Comparison of ENCODE assay signal across 37 mouse cellular contexts in the genomic region with DNA sequence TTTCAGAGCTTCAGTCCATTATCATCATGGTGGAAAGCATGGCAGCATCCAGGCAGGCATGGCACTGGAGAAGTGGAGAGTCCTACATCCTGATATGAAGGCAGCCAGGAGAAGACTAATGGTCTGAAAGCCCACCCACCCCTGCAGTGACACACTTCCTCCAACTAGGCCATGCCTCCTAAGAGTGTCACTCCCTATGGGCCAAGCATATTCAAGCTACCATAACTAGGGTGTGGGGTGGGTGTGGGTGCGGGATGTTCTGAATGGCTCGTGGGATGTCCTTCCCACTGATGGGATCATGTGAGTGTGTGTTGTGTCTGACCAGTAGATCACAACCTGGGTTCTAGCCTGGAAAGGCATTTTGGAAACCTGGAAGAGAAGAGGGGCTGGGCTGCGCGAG. TPM values are rescaled to one million over a fixed set of nuclear protein-coding genes. Genes with fewer than 3 reads are reported as not detected.
A peak's percentile ranks its signal among the peaks of the same experiment; 100 is the strongest.
DNase-seq lines count a peak whose midpoint lies in the region; ATAC-seq and TF ChIP-seq lines count a peak whose summit lies in the region.
"Had no signal": no experiment of that assay in that cellular context is flagged by ENCODE, and none has a peak within 500 bp of the region (broad histone marks: within the 10 kb centered on the region; RNA-seq: fewer than 3 reads in every experiment).

No protein-coding gene starts in this region.

- H3K27ac ChIP-seq in testis, adult 2 months (ENCODE audit: control insufficient read depth, insufficient read depth, low read depth, low read length): peak overlapping the region; percentile 52; the same call in 1 of the 2 replicates
- H3K27ac ChIP-seq in liver, embryonic 13.5 days: peak overlapping the region; percentile 63
- H3K27ac ChIP-seq in midbrain, embryonic 14.5 days (replicated peaks; ENCODE audit: low read depth, low read length): no peak overlapping the region
- H3K27ac ChIP-seq in hindbrain, embryonic 13.5 days: no peak overlapping the region
- H3K27ac ChIP-seq: forebrain, embryonic 10.5 days; forebrain, embryonic 15.5 days; limb, embryonic 10.5 days; limb, embryonic 15.5 days; lung, embryonic 15.5 days; midbrain, embryonic 10.5 days; neural tube, embryonic 12.5 days; stomach, embryonic 15.5 days had no signal

- H3K4me2 ChIP-seq in liver, embryonic 13.5 days: peak overlapping the region; percentile 54
- H3K4me2 ChIP-seq in midbrain, embryonic 14.5 days (ENCODE audit: low read length): no peak overlapping the region
- H3K4me2 ChIP-seq in hindbrain, embryonic 13.5 days: no peak overlapping the region
- H3K4me2 ChIP-seq: forebrain, embryonic 15.5 days; heart, embryonic 11.5 days; limb, embryonic 15.5 days; lung, embryonic 15.5 days; neural tube, embryonic 12.5 days; stomach, embryonic 15.5 days had no signal

- no peak for ATAC-seq in erythroblast, adult 5-6 weeks (replicated peaks; ENCODE audit: low FRiP score, poor library complexity, severe bottlenecking)
- ATAC-seq in liver, embryonic 13.5 days (ENCODE audit: low read depth): no peak
- ATAC-seq in midbrain, embryonic 14.5 days (ENCODE audit: low FRiP score, low TSS enrichment): no peak
- no peak for ATAC-seq in hindbrain, embryonic 13.5 days (ENCODE audit: low FRiP score)
- ATAC-seq: forebrain, embryonic 15.5 days; hindbrain, embryonic 16.5 days; midbrain, embryonic 16.5 days had no signal

- no peak overlapping the region for H3K9ac ChIP-seq in liver, embryonic 13.5 days
- no peak overlapping the region for H3K9ac ChIP-seq in midbrain, embryonic 14.5 days (replicated peaks; ENCODE audit: low read length)
- H3K9ac ChIP-seq in hindbrain, embryonic 13.5 days: no peak overlapping the region
- H3K9ac ChIP-seq: forebrain, embryonic 15.5 days; limb, embryonic 15.5 days; lung, embryonic 15.5 days; neural tube, embryonic 12.5 days; stomach, embryonic 15.5 days had no signal

- no peaks in the 10 kb centered on the region for H3K9me3 ChIP-seq in erythroblast, embryonic 14.5 days (ENCODE audit: control insufficient read depth, low read length)
- H3K9me3 ChIP-seq in liver, embryonic 13.5 days (replicated peaks): no peaks in the 10 kb centered on the region
- no peaks in the 10 kb centered on the region for H3K9me3 ChIP-seq in midbrain, embryonic 14.5 days (ENCODE audit: control insufficient read depth, low read length)
- no peaks in the 10 kb centered on the region for H3K9me3 ChIP-seq in hindbrain, embryonic 13.5 days
- H3K9me3 ChIP-seq: forebrain, embryonic 10.5 days; forebrain, embryonic 15.5 days; limb, embryonic 10.5 days; limb, embryonic 15.5 days; lung, embryonic 15.5 days; midbrain, embryonic 10.5 days; neural tube, embryonic 12.5 days; stomach, embryonic 15.5 days had no signal

- WGBS in liver, embryonic 13.5 days (ENCODE audit: insufficient replicate concordance): 67% methylated on average over 4 of the region's 4 CpGs
- WGBS in midbrain, embryonic 14.5 days: 89% methylated on average over 2 of the region's 4 CpGs
- WGBS in hindbrain, embryonic 13.5 days: 80% methylated on average over 4 of the region's 4 CpGs

- peaks cover 91% of the 10 kb centered on the region for H3K4me1 ChIP-seq in erythroblast, embryonic 14.5 days (ENCODE audit: control insufficient read depth)
- H3K4me1 ChIP-seq in testis, adult 2 months (ENCODE audit: control insufficient read depth, insufficient read depth, low read length): no peaks in the 10 kb centered on the region
- peaks cover 81% of the 10 kb centered on the region for H3K4me1 ChIP-seq in liver, embryonic 13.5 days (replicated peaks)
- no peaks in the 10 kb centered on the region for H3K4me1 ChIP-seq in midbrain, embryonic 14.5 days (ENCODE audit: control insufficient read depth, insufficient read depth, low read length)
- H3K4me1 ChIP-seq in hindbrain, embryonic 13.5 days (replicated peaks): no peaks in the 10 kb centered on the region
- H3K4me1 ChIP-seq: forebrain, embryonic 15.5 days; limb, embryonic 15.5 days; lung, embryonic 15.5 days; stomach, embryonic 15.5 days had no signal

- no peak for TF ChIP-seq CTCF in testis, adult 2 months (IDR thresholded peaks at IDR 0.05; ENCODE audit: control insufficient read depth, insufficient read depth, insufficient replicate concordance, low read depth, low read length)

- H3K4me3 ChIP-seq in erythroblast, embryonic 14.5 days (replicated peaks): peak overlapping the region; percentile 35
- peak overlapping the region; percentile 67 for H3K4me3 ChIP-seq in testis, adult 2 months (ENCODE audit: control insufficient read depth, low read depth, low read length)
- H3K4me3 ChIP-seq in liver, embryonic 13.5 days (replicated peaks): no peak overlapping the region
- H3K4me3 ChIP-seq in midbrain, embryonic 14.5 days (replicated peaks; ENCODE audit: low read depth, low read length): no peak overlapping the region
- H3K4me3 ChIP-seq in hindbrain, embryonic 13.5 days: no peak overlapping the region
- H3K4me3 ChIP-seq: forebrain, embryonic 10.5 days; forebrain, embryonic 15.5 days; limb, embryonic 10.5 days; limb, embryonic 15.5 days; lung, embryonic 15.5 days; midbrain, embryonic 10.5 days; neural tube, embryonic 12.5 days; stomach, embryonic 15.5 days had no signal

- DNase-seq in testis, postnatal 14 days (ENCODE audit: low spot score): no peak
- no peak for DNase-seq in liver, embryonic 13.5 days
- no peak for DNase-seq in midbrain, embryonic 14.5 days
- no peak for DNase-seq in heart, postnatal 4 days
- DNase-seq: adrenal gland, postnatal 10 days; cerebellum, adult 8-10 months; cerebellum, postnatal 25 days; gastrocnemius, postnatal 25 days; kidney, postnatal 10 days; layer of hippocampus, postnatal 36 days; right cerebral cortex, postnatal 25 days; thymus, adult 18-20 months; thymus, postnatal 36 days had no signal

- no peaks in the 10 kb centered on the region; the same call in 1 of the 2 replicates for H3K36me3 ChIP-seq in erythroblast, embryonic 14.5 days (ENCODE audit: control insufficient read depth)
- H3K36me3 ChIP-seq in testis, adult 2 months (ENCODE audit: control insufficient read depth, insufficient read depth, low read length): no peaks in the 10 kb centered on the region
- no peaks in the 10 kb centered on the region for H3K36me3 ChIP-seq in liver, embryonic 13.5 days
- H3K36me3 ChIP-seq in midbrain, embryonic 14.5 days (ENCODE audit: control insufficient read depth, insufficient read depth, low read length): no peaks in the 10 kb centered on the region
- no peaks in the 10 kb centered on the region for H3K36me3 ChIP-seq in hindbrain, embryonic 13.5 days
- H3K36me3 ChIP-seq: forebrain, embryonic 10.5 days; forebrain, embryonic 15.5 days; limb, embryonic 10.5 days; limb, embryonic 15.5 days; lung, embryonic 15.5 days; midbrain, embryonic 10.5 days; neural tube, embryonic 12.5 days; stomach, embryonic 15.5 days had no signal

- H3K27me3 ChIP-seq in erythroblast, embryonic 14.5 days (ENCODE audit: control insufficient read depth): no peaks in the 10 kb centered on the region
- H3K27me3 ChIP-seq in testis, adult 2 months (ENCODE audit: control insufficient read depth, insufficient read depth, low read length): no peaks in the 10 kb centered on the region
- H3K27me3 ChIP-seq in liver, embryonic 13.5 days: 0 out of 2 replicates have a peak, but pooled peaks cover 3% of the 10 kb centered on the region
- no peaks in the 10 kb centered on the region for H3K27me3 ChIP-seq in midbrain, embryonic 14.5 days (ENCODE audit: control insufficient read depth, insufficient read depth, low read length)
- no peaks in the 10 kb centered on the region for H3K27me3 ChIP-seq in hindbrain, embryonic 13.5 days
- H3K27me3 ChIP-seq: forebrain, embryonic 15.5 days; limb, embryonic 15.5 days; lung, embryonic 15.5 days; neural tube, embryonic 12.5 days; stomach, embryonic 15.5 days had no signal

- TF ChIP-seq POLR2A in testis, adult 2 months (IDR thresholded peaks at IDR 0.05; ENCODE audit: control insufficient read depth, low read depth, low read length): no peak

RNA-seq across cellular contexts. Expression of gene Spata31d1d, which starts 2.4 kb away (rescaled TPM):
- 0.02 TPM in 1 of 2 replicates, not detected in the other for polyA plus RNA-seq in erythroblast, embryonic 14.5 days (2012)
- total RNA-seq in erythroblast, adult 5-6 weeks (2015; ENCODE audit: low replicate concordance): not detected in 2 replicates
- total RNA-seq in erythroblast, adult 5-6 weeks (2017; ENCODE audit: low replicate concordance): 0.26 TPM in 1 of 2 replicates, not detected in the other
- polyA plus RNA-seq in testis, adult 2 months (2012; rRNA removed): 74.8 and 83.7 TPM in 2 replicates
- polyA plus RNA-seq in liver, embryonic 13.5 days (2015; fragmentation: Nextera tagmentation; extraction: Ambion mirVana): not detected in 2 replicates
- polyA plus RNA-seq in midbrain, embryonic 14.5 days (2014; fragmentation: Nextera tagmentation; extraction: Ambion mirVana): not detected in 2 replicates
- not detected in 2 replicates for polyA plus RNA-seq in hindbrain, embryonic 13.5 days (2015; fragmentation: Nextera tagmentation; extraction: Ambion mirVana)
- total RNA-seq in heart, postnatal 4 days (2021): not detected
- total RNA-seq: adrenal gland, postnatal 10 days; gastrocnemius, adult 18-20 months; gastrocnemius, postnatal 25 days; hematopoietic stem cell, adult 5-6 weeks; layer of hippocampus, postnatal 36 days; left cerebral cortex, postnatal 10 days; megakaryocyte progenitor cell, adult 5-6 weeks had no signal
- polyA plus RNA-seq: embryonic facial prominence, embryonic 11.5 days; forebrain, embryonic 10.5 days; forebrain, embryonic 15.5 days; heart, embryonic 11.5 days; heart, embryonic 16.5 days; hindbrain, embryonic 16.5 days; intestine, embryonic 14.5 days; large intestine, adult 2 months; limb, embryonic 10.5 days; limb, embryonic 15.5 days; lung, embryonic 15.5 days; midbrain, embryonic 10.5 days; midbrain, embryonic 16.5 days; neural tube, embryonic 12.5 days; stomach, embryonic 15.5 days had no signal

RNA-seq across cellular contexts. Expression of gene 1700014D04Rik, which starts 12.6 kb away (rescaled TPM):
- polyA plus RNA-seq in erythroblast, embryonic 14.5 days (2012): 0.09 TPM in 1 of 2 replicates, not detected in the other
- 0.77 TPM in 1 of 2 replicates, not detected in the other for total RNA-seq in erythroblast, adult 5-6 weeks (2015; ENCODE audit: low replicate concordance)
- 0.42 and 4.8 TPM in 2 replicates for total RNA-seq in erythroblast, adult 5-6 weeks (2017; ENCODE audit: low replicate concordance)
- polyA plus RNA-seq in testis, adult 2 months (2012; rRNA removed): 45.6 and 46.7 TPM in 2 replicates
- polyA plus RNA-seq in liver, embryonic 13.5 days (2015; fragmentation: Nextera tagmentation; extraction: Ambion mirVana): not detected in 2 replicates
- 0.07 and 0.30 TPM in 2 replicates for polyA plus RNA-seq in midbrain, embryonic 14.5 days (2014; fragmentation: Nextera tagmentation; extraction: Ambion mirVana)
- 0.22 TPM in 1 of 2 replicates, not detected in the other for polyA plus RNA-seq in hindbrain, embryonic 13.5 days (2015; fragmentation: Nextera tagmentation; extraction: Ambion mirVana)
- total RNA-seq in heart, postnatal 4 days (2021): under 1 TPM; 0.14 to 0.38 TPM
- total RNA-seq: adrenal gland, postnatal 10 days; gastrocnemius, adult 18-20 months; megakaryocyte progenitor cell, adult 5-6 weeks had no signal
- polyA plus RNA-seq: embryonic facial prominence, embryonic 11.5 days; forebrain, embryonic 10.5 days; heart, embryonic 11.5 days; heart, embryonic 16.5 days; intestine, embryonic 14.5 days; large intestine, adult 2 months; limb, embryonic 15.5 days; lung, embryonic 15.5 days; stomach, embryonic 15.5 days had no signal

RNA-seq across cellular contexts. Expression of gene Spata31d1b, which starts 21.9 kb away (rescaled TPM):
- not detected in 2 replicates for polyA plus RNA-seq in erythroblast, embryonic 14.5 days (2012)
- total RNA-seq in erythroblast, adult 5-6 weeks (2015; ENCODE audit: low replicate concordance): not detected in 2 replicates
- total RNA-seq in erythroblast, adult 5-6 weeks (2017; ENCODE audit: low replicate concordance): not detected in 2 replicates
- polyA plus RNA-seq in testis, adult 2 months (2012; rRNA removed): 118 and 120 TPM in 2 replicates
- polyA plus RNA-seq in liver, embryonic 13.5 days (2015; fragmentation: Nextera tagmentation; extraction: Ambion mirVana): not detected in 2 replicates
- not detected in 2 replicates for polyA plus RNA-seq in midbrain, embryonic 14.5 days (2014; fragmentation: Nextera tagmentation; extraction: Ambion mirVana)
- polyA plus RNA-seq in hindbrain, embryonic 13.5 days (2015; fragmentation: Nextera tagmentation; extraction: Ambion mirVana): not detected in 2 replicates
- not detected for total RNA-seq in heart, postnatal 4 days (2021)
- total RNA-seq: adrenal gland, postnatal 10 days; gastrocnemius, adult 18-20 months; gastrocnemius, postnatal 25 days; hematopoietic stem cell, adult 5-6 weeks; left cerebral cortex, postnatal 10 days; megakaryocyte progenitor cell, adult 5-6 weeks had no signal
- polyA plus RNA-seq: embryonic facial prominence, embryonic 11.5 days; forebrain, embryonic 15.5 days; frontal cortex, adult 2 months; heart, embryonic 11.5 days; heart, embryonic 16.5 days; intestine, embryonic 14.5 days; large intestine, adult 2 months; limb, embryonic 10.5 days; limb, embryonic 15.5 days; lung, embryonic 15.5 days; midbrain, embryonic 10.5 days; midbrain, embryonic 16.5 days; neural tube, embryonic 12.5 days; stomach, embryonic 15.5 days had no signal

RNA-seq across cellular contexts. Expression of gene Spata31d1a, which starts 23.8 kb away (rescaled TPM):
- polyA plus RNA-seq in erythroblast, embryonic 14.5 days (2012): not detected in 2 replicates
- not detected in 2 replicates for total RNA-seq in erythroblast, adult 5-6 weeks (2015; ENCODE audit: low replicate concordance)
- total RNA-seq in erythroblast, adult 5-6 weeks (2017; ENCODE audit: low replicate concordance): not detected in 2 replicates
- 111 and 122 TPM in 2 replicates for polyA plus RNA-seq in testis, adult 2 months (2012; rRNA removed)
- polyA plus RNA-seq in liver, embryonic 13.5 days (2015; fragmentation: Nextera tagmentation; extraction: Ambion mirVana): 0.03 TPM in 1 of 2 replicates, not detected in the other
- polyA plus RNA-seq in midbrain, embryonic 14.5 days (2014; fragmentation: Nextera tagmentation; extraction: Ambion mirVana): 0.19 TPM in 1 of 2 replicates, not detected in the other
- 0.04 TPM in 1 of 2 replicates, not detected in the other for polyA plus RNA-seq in hindbrain, embryonic 13.5 days (2015; fragmentation: Nextera tagmentation; extraction: Ambion mirVana)
- not detected for total RNA-seq in heart, postnatal 4 days (2021)
- total RNA-seq: adrenal gland, postnatal 10 days; gastrocnemius, adult 18-20 months; gastrocnemius, postnatal 25 days; hematopoietic stem cell, adult 5-6 weeks; megakaryocyte progenitor cell, adult 5-6 weeks had no signal
- polyA plus RNA-seq: embryonic facial prominence, embryonic 11.5 days; heart, embryonic 11.5 days; heart, embryonic 16.5 days; hindbrain, embryonic 16.5 days; large intestine, adult 2 months; limb, embryonic 10.5 days; limb, embryonic 15.5 days; lung, embryonic 15.5 days; neural tube, embryonic 12.5 days; stomach, embryonic 15.5 days had no signal

RNA-seq across cellular contexts. Expression of gene Isca1, which starts 35.7 kb away (rescaled TPM):
- 62.3 and 68.6 TPM in 2 replicates for polyA plus RNA-seq in erythroblast, embryonic 14.5 days (2012)
- 667 and 741 TPM in 2 replicates for total RNA-seq in erythroblast, adult 5-6 weeks (2015; ENCODE audit: low replicate concordance)
- total RNA-seq in erythroblast, adult 5-6 weeks (2017; ENCODE audit: low replicate concordance): 673 and 742 TPM in 2 replicates
- polyA plus RNA-seq in testis, adult 2 months (2012; rRNA removed): 149 and 158 TPM in 2 replicates
- 218 and 244 TPM in 2 replicates for polyA plus RNA-seq in liver, embryonic 13.5 days (2015; fragmentation: Nextera tagmentation; extraction: Ambion mirVana)
- polyA plus RNA-seq in midbrain, embryonic 14.5 days (2014; fragmentation: Nextera tagmentation; extraction: Ambion mirVana): 171 and 194 TPM in 2 replicates
- polyA plus RNA-seq in hindbrain, embryonic 13.5 days (2015; fragmentation: Nextera tagmentation; extraction: Ambion mirVana): 159 and 160 TPM in 2 replicates
- 100 to 1,000 TPM; 158 to 168 TPM for total RNA-seq in heart, postnatal 4 days (2021)

Comparison
In these comparisons a context has a peak if more than half of its experiments do, and no peak if none do; other contexts are left out.
1. H3K4me3 ChIP-seq: peak in erythroblast, embryonic 14.5 days (single experiment) and testis, adult 2 months (single experiment); none in liver, embryonic 13.5 days (single experiment), midbrain, embryonic 14.5 days (single experiment) and hindbrain, embryonic 13.5 days (single experiment).
2. H3K27ac ChIP-seq: peak in testis, adult 2 months (single experiment) and liver, embryonic 13.5 days (single experiment); none in midbrain, embryonic 14.5 days (single experiment) and hindbrain, embryonic 13.5 days (single experiment).
3. RNA of gene Spata31d1d, which starts 2.4 kb away (polyA plus RNA-seq): 74.8 to 83.7 TPM in testis, adult 2 months; 0.02 TPM in erythroblast, embryonic 14.5 days, not detected in midbrain, embryonic 14.5 days, not detected in hindbrain, embryonic 13.5 days and not detected in liver, embryonic 13.5 days; every median in the first group is over 10 times any median in the second.
4. RNA of gene 1700014D04Rik, which starts 12.6 kb away (polyA plus RNA-seq): 45.6 to 46.7 TPM in testis, adult 2 months; 0.07 to 0.30 TPM in midbrain, embryonic 14.5 days, 0.22 TPM in hindbrain, embryonic 13.5 days, 0.09 TPM in erythroblast, embryonic 14.5 days and not detected in liver, embryonic 13.5 days; every median in the first group is over 10 times any median in the second.
5. RNA of gene Spata31d1b, which starts 21.9 kb away (polyA plus RNA-seq): 118 to 120 TPM in testis, adult 2 months; not detected in erythroblast, embryonic 14.5 days, not detected in liver, embryonic 13.5 days, not detected in midbrain, embryonic 14.5 days and not detected in hindbrain, embryonic 13.5 days; every median in the first group is over 100 times any median in the second.